Mouse (Mus musculus): ENCODE results near the gene Rimbp2. TPM values are rescaled to one million over a fixed set of nuclear protein-coding genes. Genes with fewer than 3 reads are reported as not detected.
A peak's percentile ranks its signal among the peaks of the same experiment; 100 is the strongest.

Rimbp2 gene
- polyA plus RNA-seq (2012; rRNA removed), result 1.2 and 1.9 TPM in 2 replicates

DNA sequence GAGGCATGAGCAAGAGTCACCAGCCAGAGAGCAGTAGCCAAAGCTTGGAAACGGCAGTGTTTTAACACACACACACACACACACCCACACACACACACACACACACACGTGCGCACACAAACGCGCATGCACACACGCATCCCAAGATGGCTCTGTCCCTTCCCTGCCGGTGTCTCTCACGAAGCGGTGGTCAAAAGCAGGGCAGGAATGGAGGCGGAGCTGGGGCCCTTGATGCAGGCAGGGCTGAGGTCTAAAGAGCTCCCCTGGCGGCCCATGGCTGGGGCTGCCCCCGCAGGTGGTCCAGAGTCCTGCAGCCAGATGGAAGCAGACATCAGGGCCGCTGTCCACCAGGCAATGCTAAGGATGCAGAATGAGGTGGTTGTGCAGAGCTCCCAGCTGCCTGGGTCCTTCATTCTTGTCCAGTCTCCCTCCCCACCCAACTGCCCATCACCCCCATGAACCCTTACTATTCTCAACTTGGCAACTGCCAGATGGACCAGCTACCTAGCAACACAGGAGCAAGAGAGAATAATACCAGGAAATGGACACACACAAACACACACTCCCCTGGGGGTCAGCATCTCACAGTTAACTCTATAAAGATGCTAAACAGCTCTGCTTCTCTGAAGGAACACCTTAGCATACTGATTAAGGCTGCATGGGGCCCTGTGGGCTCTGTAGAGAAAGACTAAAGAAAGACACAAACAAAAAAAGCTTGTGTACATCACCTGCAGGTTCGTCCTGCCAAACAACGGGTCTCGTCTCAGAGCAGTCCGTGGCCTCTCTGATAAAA, at the start of gene Rimbp2:
Gene Rimbp2 (minus strand): TSS at position 209 of the 793 bp plus-strand sequence.
- Histone ChIP-seq H3K27me3 (ENCODE audit: control insufficient read depth, insufficient read depth, low read length) (no peaks in the 10 kb centered on the region), H3K4me3 (ENCODE audit: control insufficient read depth, low read depth, low read length) (no peak within 1 kb of the TSS), H3K4me1 (ENCODE audit: control insufficient read depth, insufficient read depth, low read length) (peaks cover 2% of the 10 kb centered on the region; the same call in 1 of the 2 replicates), H3K36me3 (ENCODE audit: control insufficient read depth, insufficient read depth, low read length) (no peaks in the 10 kb centered on the region), H3K27ac (ENCODE audit: control insufficient read depth, insufficient read depth, low read depth, low read length) (no peak within 1 kb of the TSS)
- no peak for TF ChIP-seq POLR2A (IDR thresholded peaks at IDR 0.05; ENCODE audit: control insufficient read depth, low read depth, low read length)
- no peak for TF ChIP-seq CTCF (IDR thresholded peaks at IDR 0.05; ENCODE audit: control insufficient read depth, insufficient read depth, insufficient replicate concordance, low read depth, low read length)

DNA sequence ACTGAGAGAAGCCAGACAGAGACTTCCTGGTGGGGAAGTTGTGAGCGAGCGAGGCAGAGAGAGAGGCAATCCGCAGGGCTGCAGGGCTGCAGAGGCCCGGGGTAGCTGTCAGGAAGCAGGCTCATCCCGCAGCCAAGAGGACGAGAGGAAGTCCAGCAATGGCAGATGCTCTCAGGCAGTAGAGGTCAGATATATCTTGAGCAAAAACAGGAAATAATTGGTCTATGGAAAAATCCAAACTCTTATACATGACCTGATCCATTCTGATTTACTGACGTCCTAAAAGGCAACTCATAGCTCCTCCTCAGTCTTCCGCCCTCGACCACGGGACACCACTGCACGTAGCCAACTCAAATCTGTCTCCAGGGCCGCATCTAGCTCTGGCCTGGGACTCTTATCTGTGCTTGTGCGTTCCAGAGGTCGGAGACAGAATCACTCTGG, 49.3 kb upstream of the Rimbp2 start:
- H3K36me3 ChIP-seq (ENCODE audit: control insufficient read depth, insufficient read depth, low read length), result no peaks in the 10 kb centered on the region
- no peak for TF ChIP-seq POLR2A (IDR thresholded peaks at IDR 0.05; ENCODE audit: control insufficient read depth, low read depth, low read length)
- no peak for TF ChIP-seq CTCF (IDR thresholded peaks at IDR 0.05; ENCODE audit: control insufficient read depth, insufficient read depth, insufficient replicate concordance, low read depth, low read length)
- H3K27ac ChIP-seq (ENCODE audit: control insufficient read depth, insufficient read depth, low read depth, low read length), result no peak overlapping the region
- no peaks in the 10 kb centered on the region for H3K27me3 ChIP-seq (ENCODE audit: control insufficient read depth, insufficient read depth, low read length)
- peaks cover 10% of the 10 kb centered on the region for H3K4me1 ChIP-seq (ENCODE audit: control insufficient read depth, insufficient read depth, low read length)
- H3K4me3 ChIP-seq (ENCODE audit: control insufficient read depth, low read depth, low read length), result no peak overlapping the region

DNA sequence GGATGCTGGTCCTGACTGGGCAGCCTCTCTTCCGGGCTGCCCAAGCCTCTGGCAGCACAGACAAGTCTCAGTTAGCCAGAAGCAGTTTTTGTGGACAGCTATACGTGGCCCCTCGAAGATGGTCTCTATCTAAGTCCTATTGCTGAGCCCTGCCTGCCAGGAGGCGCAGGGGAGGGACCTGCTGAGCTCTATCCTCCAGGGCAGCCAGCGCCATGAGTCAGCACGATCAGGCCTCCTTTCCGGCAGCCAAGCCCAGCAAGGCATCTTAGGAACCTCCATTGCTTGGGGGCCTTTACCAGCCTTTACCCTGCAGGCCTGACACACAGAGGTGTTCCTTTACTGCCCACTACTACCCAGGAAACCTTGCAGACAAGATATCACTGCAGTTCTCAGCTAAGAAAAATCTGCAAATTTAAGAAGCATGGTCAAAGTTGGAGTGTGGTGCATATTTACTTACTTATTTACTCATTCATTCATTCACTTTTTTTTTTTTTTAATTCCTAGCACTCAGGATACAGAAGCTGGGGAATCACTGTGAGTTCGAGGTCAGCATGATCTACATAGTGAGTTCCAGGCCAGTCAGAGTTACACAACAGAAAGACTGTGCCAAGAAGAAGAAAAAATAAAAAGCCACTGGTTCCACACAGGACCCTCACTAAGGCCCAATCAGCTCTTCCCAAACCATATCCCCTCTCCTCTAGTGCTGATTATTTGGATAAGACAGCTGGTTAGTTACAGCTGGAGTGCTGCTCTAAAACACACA, 47.6 kb upstream of the Rimbp2 start:
- Histone ChIP-seq H3K36me3 (ENCODE audit: control insufficient read depth, insufficient read depth, low read length) (no peaks in the 10 kb centered on the region), H3K27ac (ENCODE audit: control insufficient read depth, insufficient read depth, low read depth, low read length) (no peak overlapping the region), H3K4me3 (ENCODE audit: control insufficient read depth, low read depth, low read length) (no peak overlapping the region), H3K27me3 (ENCODE audit: control insufficient read depth, insufficient read depth, low read length) (no peaks in the 10 kb centered on the region), H3K4me1 (ENCODE audit: control insufficient read depth, insufficient read depth, low read length) (peaks cover 2% of the 10 kb centered on the region; the same call in 1 of the 2 replicates)
- TF ChIP-seq CTCF (IDR thresholded peaks at IDR 0.05; ENCODE audit: control insufficient read depth, insufficient read depth, insufficient replicate concordance, low read depth, low read length) (no peak), POLR2A (IDR thresholded peaks at IDR 0.05; ENCODE audit: control insufficient read depth, low read depth, low read length) (no peak)

DNA sequence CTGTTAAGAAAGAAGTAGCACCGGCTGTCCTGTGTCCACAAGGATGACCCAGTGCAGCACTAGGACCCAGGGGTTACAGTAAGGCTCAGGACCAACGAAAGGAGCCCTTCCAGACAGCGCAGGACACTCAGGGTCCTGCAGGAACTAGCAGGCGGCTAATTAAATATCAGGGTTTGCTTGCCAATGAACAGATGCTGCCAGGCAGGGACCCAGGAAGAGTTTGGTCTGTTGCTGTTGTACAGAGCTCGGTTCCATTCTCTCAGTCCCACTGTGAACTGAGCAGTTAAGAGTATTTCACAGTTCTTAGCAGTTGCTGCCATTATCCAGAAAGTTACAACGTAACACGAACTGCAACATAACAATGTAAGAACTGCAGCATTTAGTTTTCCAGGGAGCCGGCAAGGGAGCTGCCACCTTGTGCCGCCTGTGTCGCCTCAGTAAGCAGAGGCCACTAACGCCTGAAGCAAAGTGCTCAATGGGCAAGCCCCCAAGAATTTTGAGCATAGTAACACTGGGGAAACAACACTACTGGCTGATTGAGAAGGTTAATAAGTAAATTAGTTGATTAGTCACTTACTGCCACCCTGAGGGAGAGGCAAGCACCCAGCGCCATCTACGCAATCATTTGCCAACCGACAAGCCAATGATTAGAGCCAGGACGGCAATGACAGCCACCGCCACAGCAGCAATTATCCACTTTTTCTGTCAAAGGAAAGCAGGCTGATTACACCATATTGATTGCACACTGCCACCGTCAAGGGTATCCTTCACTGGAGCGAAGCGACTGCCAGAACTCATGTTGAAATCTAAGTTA, 34.1 kb upstream of the Rimbp2 start:
- no peaks in the 10 kb centered on the region for H3K27me3 ChIP-seq (ENCODE audit: control insufficient read depth, insufficient read depth, low read length)
- peak overlapping the region; percentile 78 for H3K4me3 ChIP-seq (ENCODE audit: control insufficient read depth, low read depth, low read length)
- no peaks in the 10 kb centered on the region for H3K36me3 ChIP-seq (ENCODE audit: control insufficient read depth, insufficient read depth, low read length)
- H3K27ac ChIP-seq (ENCODE audit: control insufficient read depth, insufficient read depth, low read depth, low read length), result no peak overlapping the region
- H3K4me1 ChIP-seq (ENCODE audit: control insufficient read depth, insufficient read depth, low read length), result no peaks in the 10 kb centered on the region; the same call in 1 of the 2 replicates
- TF ChIP-seq CTCF (IDR thresholded peaks at IDR 0.05; ENCODE audit: control insufficient read depth, insufficient read depth, insufficient replicate concordance, low read depth, low read length) (no peak), POLR2A (IDR thresholded peaks at IDR 0.05; ENCODE audit: control insufficient read depth, low read depth, low read length) (no peak)

DNA sequence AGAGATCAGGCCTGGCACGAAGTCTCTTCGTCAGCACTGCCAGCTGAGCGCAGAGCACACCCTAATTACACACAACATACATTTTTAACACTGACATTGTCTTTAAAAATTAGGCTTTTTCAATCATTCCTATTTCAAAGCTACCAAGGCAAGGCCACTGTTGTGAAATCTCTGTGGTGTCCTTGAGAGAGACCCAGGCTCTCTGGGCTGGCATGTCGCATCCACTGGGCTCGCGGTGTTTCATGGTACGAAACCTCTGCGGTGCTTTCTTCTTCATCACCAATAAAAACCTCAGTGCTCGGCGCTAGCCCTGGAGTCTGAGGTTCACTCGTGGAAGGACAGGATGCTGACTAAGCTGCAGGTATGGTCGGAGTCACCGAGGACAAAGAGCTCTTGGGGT, 32.7 kb upstream of the Rimbp2 start:
- Histone ChIP-seq H3K4me3 (ENCODE audit: control insufficient read depth, low read depth, low read length) (no peak overlapping the region), H3K36me3 (ENCODE audit: control insufficient read depth, insufficient read depth, low read length) (no peaks in the 10 kb centered on the region), H3K4me1 (ENCODE audit: control insufficient read depth, insufficient read depth, low read length) (peaks cover 5% of the 10 kb centered on the region), H3K27ac (ENCODE audit: control insufficient read depth, insufficient read depth, low read depth, low read length) (no peak overlapping the region), H3K27me3 (ENCODE audit: control insufficient read depth, insufficient read depth, low read length) (no peaks in the 10 kb centered on the region)
- TF ChIP-seq CTCF (IDR thresholded peaks at IDR 0.05; ENCODE audit: control insufficient read depth, insufficient read depth, insufficient replicate concordance, low read depth, low read length) (no peak), POLR2A (IDR thresholded peaks at IDR 0.05; ENCODE audit: control insufficient read depth, low read depth, low read length) (no peak)

DNA sequence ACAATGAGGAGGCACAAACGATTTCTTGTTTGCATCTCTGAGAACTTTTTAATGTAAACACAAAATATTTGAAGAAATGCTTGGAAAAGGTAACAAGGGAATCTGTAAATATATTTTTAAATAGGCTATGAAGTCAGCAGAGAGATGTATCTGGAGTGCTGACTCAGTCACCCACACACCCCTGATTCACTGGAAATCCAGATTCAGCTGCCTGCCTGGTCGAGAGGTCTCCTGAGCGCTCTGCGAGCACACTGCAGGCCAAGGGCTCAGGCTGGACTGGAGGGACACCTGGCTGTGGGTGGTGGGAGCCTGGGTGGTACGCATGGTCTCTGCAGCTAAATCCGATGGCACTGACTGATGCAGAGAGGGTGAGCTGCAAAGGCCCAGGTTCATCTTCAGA, 31.2 kb upstream of the Rimbp2 start:
- H3K36me3 ChIP-seq (ENCODE audit: control insufficient read depth, insufficient read depth, low read length), result no peaks in the 10 kb centered on the region
- H3K4me3 ChIP-seq (ENCODE audit: control insufficient read depth, low read depth, low read length), result no peak overlapping the region
- TF ChIP-seq POLR2A (IDR thresholded peaks at IDR 0.05; ENCODE audit: control insufficient read depth, low read depth, low read length), result no peak
- TF ChIP-seq CTCF (IDR thresholded peaks at IDR 0.05; ENCODE audit: control insufficient read depth, insufficient read depth, insufficient replicate concordance, low read depth, low read length), result no peak
- H3K27me3 ChIP-seq (ENCODE audit: control insufficient read depth, insufficient read depth, low read length), result no peaks in the 10 kb centered on the region
- H3K27ac ChIP-seq (ENCODE audit: control insufficient read depth, insufficient read depth, low read depth, low read length), result no peak overlapping the region
- peaks cover 7% of the 10 kb centered on the region for H3K4me1 ChIP-seq (ENCODE audit: control insufficient read depth, insufficient read depth, low read length)

All from testis, adult 2 months (tissue).